Mouse (Mus musculus) C2C12 (cell line): ENCODE measurements around the gene Atp6v0a4. TPM values are rescaled to one million over a fixed set of nuclear protein-coding genes. Genes with fewer than 3 reads are reported as not detected.

Experiments
- H3K27me3 ChIP-seq: one replicate; pipeline ENCODE4 v1.6.1; 2011; ENCODE audit not compliant: control insufficient read depth, insufficient read depth, insufficient read length
- H3K36me3 ChIP-seq: one replicate; pipeline ENCODE4 v1.6.1; 2011; ENCODE audit not compliant: control insufficient read depth, insufficient read depth
- H3K4me3 ChIP-seq: one replicate; pipeline ENCODE4 v1.5.1; 2011; ENCODE audit warnings: mild to moderate bottlenecking, control low read depth; ENCODE audit not compliant: poor library complexity, insufficient read depth, severe bottlenecking
- H3K79me2 ChIP-seq: one replicate; pipeline ENCODE4 v1.6.1; 2011; ENCODE audit not compliant: control insufficient read depth, insufficient read depth
- H3K79me3 ChIP-seq: one replicate; pipeline ENCODE4 v1.6.1; 2011; ENCODE audit warnings: low read depth, control low read depth
- H3ac ChIP-seq: one replicate; pipeline ENCODE3; 2011; ENCODE audit warnings: low read depth; ENCODE audit not compliant: control insufficient read depth, insufficient read length
- CEBPB ChIP-seq: IDR thresholded peaks from one replicate; pipeline ENCODE4 v1.6.1; 2011; ENCODE audit warnings: low read depth, mild to moderate bottlenecking, control low read depth, moderate library complexity
- CTCF ChIP-seq: IDR thresholded peaks from one replicate; pipeline ENCODE4 v1.5.1; 2011; ENCODE audit not compliant: control insufficient read depth, insufficient read depth, insufficient read length
- FOSL1 ChIP-seq: IDR thresholded peaks from one replicate; pipeline ENCODE4 v1.8.0; 2011; ENCODE audit warnings: mild to moderate bottlenecking, low read length; ENCODE audit not compliant: poor library complexity, insufficient read depth, severe bottlenecking
- MAX ChIP-seq: IDR thresholded peaks from one replicate; pipeline ENCODE4 v1.6.1; 2011; ENCODE audit warnings: mild to moderate bottlenecking, control low read depth
- MYOD1 ChIP-seq: IDR thresholded peaks from one replicate; pipeline ENCODE4 v1.6.1; 2011; ENCODE audit warnings: low read depth; ENCODE audit not compliant: control insufficient read depth, insufficient read length
- MYOG ChIP-seq: IDR thresholded peaks from one replicate; pipeline ENCODE4 v1.6.1; 2011; ENCODE audit not compliant: control insufficient read depth, insufficient read length; ENCODE audit errors: extremely low read depth
- USF1 ChIP-seq: IDR thresholded peaks from one replicate; pipeline ENCODE4 v1.6.1; 2011; ENCODE audit warnings: low read depth, mild to moderate bottlenecking, control low read depth, moderate library complexity
- long read RNA-seq, 2 experiments: library from polyadenylated mRNA; unstranded; transcript quantifications; one replicate each; pipeline ENCODE4 v2.0.0; 2019 to 2020
- polyA plus RNA-seq: library from polyadenylated mRNA; unstranded; fragments of >200 nt; fragmentation: generic; extraction: Trizol; gene quantifications from one replicate; pipeline ENCODE4 v1.2.1, GENCODE M21; 2012; ENCODE audit warnings: missing spikeins

Gene Atp6v0a4
- 0.11 TPM for polyA plus RNA-seq
- long read RNA-seq, experiment 1, result 0 reads
- long read RNA-seq, experiment 2, partial matches to known transcripts, result 2 of 2 reads
- long read RNA-seq, experiment 2, other reads (novel, unspliced or antisense), result 0 of 2 reads

GRCm38 (mm10) chr6:38124207-38124835 lies at the start of gene Atp6v0a4:
Gene Atp6v0a4, minus strand, starts transcription at chr6:38124586.
- Histone ChIP-seq H3K27me3 (no peaks in the 10 kb centered on the region), H3ac (no peak within 1 kb of the TSS), H3K79me3 (no peaks in the 10 kb centered on the region), H3K79me2 (no peaks in the 10 kb centered on the region), H3K4me3 (no peak within 1 kb of the TSS), H3K36me3 (no peaks in the 10 kb centered on the region)
- no peak for TF ChIP-seq CEBPB
- TF ChIP-seq MYOD1, result no peak
- no peak for TF ChIP-seq CTCF
- no peak for TF ChIP-seq FOSL1
- no peak for TF ChIP-seq MAX
- no peak for TF ChIP-seq MYOG
- no peak for TF ChIP-seq USF1

- TF ChIP-seq MAX (no peak), MYOG (no peak), MYOD1 (no peak), FOSL1 (no peak), USF1 (no peak), CTCF (no peak), CEBPB (no peak)
- Histone ChIP-seq H3K79me3 (no peaks in the 10 kb centered on the region), H3K36me3 (no peaks in the 10 kb centered on the region), H3K27me3 (no peaks in the 10 kb centered on the region), H3ac (no peak overlapping the region), H3K79me2 (no peaks in the 10 kb centered on the region), H3K4me3 (no peak overlapping the region)
These were observed 41.0 kb upstream of the Atp6v0a4 start for GRCm38 (mm10) chr6:38165385-38165784.

- Histone ChIP-seq H3K36me3 (no peaks in the 10 kb centered on the region), H3K79me2 (no peaks in the 10 kb centered on the region), H3K79me3 (no peaks in the 10 kb centered on the region), H3ac (no peak overlapping the region), H3K27me3 (no peaks in the 10 kb centered on the region), H3K4me3 (no peak overlapping the region)
- TF ChIP-seq CTCF (no peak), USF1 (no peak), MAX (no peak), MYOG (no peak), FOSL1 (no peak), CEBPB (no peak), MYOD1 (no peak)
These were observed 40.3 kb upstream of the Atp6v0a4 start for GRCm38 (mm10) chr6:38164705-38165104.

- H3ac ChIP-seq, result no peak overlapping the region
- no peaks in the 10 kb centered on the region for H3K79me3 ChIP-seq
- TF ChIP-seq MYOG (no peak), MAX (no peak), MYOD1 (no peak), CEBPB (no peak), CTCF (no peak), USF1 (no peak), FOSL1 (no peak)
- no peaks in the 10 kb centered on the region for H3K79me2 ChIP-seq
- no peak overlapping the region for H3K4me3 ChIP-seq
- no peaks in the 10 kb centered on the region for H3K36me3 ChIP-seq
- no peaks in the 10 kb centered on the region for H3K27me3 ChIP-seq
These were observed 38.6 kb upstream of the Atp6v0a4 start for GRCm38 (mm10) chr6:38162825-38163504.

GRCm38 (mm10) chr6:38160556-38160955 lies 36.2 kb upstream of the Atp6v0a4 start:
- no peaks in the 10 kb centered on the region for H3K27me3 ChIP-seq
- no peaks in the 10 kb centered on the region for H3K79me3 ChIP-seq
- no peaks in the 10 kb centered on the region for H3K79me2 ChIP-seq
- H3K4me3 ChIP-seq, result no peak overlapping the region
- no peak overlapping the region for H3ac ChIP-seq
- no peaks in the 10 kb centered on the region for H3K36me3 ChIP-seq
- TF ChIP-seq MYOD1 (no peak), CTCF (no peak), FOSL1 (no peak), MAX (no peak), CEBPB (no peak)
